Mouse (Mus musculus) regulatory T cell (primary cell): ENCODE data around the gene Ltc4s.

Experiments
- in situ Hi-C: fragments of 300-600 bp; cut with MboI, MseI; formaldehyde crosslinking; loops from one replicate; pipeline ENCODE4 v1.15.1; 2025; ENCODE audit warnings: high pct_unique_total_duplicates

The Ltc4s gene

DNA sequence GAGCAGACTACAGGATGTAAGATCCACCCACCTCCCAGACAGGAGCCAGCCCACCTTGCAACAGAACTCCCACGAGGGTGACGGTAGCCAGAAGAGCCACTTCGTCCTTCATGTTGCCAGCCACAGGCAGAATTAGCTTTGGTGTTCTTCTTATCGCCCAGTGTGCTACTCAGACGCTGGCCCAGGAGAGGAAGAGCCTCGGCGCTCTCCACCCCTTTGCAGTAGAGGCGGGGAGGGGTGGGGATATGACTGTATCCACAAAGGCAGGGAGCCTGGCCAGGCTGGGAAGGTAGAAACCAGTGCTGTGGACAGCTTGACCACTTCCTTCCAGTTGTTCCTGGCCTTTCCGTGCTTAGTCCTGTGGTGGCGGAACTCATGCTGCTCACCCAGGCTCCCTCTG, at the start of gene Ltc4s:
TSS of gene Ltc4s (minus strand) at position 293 of the 400 bp plus-strand sequence.
- in situ Hi-C loops = no loop called here

DNA sequence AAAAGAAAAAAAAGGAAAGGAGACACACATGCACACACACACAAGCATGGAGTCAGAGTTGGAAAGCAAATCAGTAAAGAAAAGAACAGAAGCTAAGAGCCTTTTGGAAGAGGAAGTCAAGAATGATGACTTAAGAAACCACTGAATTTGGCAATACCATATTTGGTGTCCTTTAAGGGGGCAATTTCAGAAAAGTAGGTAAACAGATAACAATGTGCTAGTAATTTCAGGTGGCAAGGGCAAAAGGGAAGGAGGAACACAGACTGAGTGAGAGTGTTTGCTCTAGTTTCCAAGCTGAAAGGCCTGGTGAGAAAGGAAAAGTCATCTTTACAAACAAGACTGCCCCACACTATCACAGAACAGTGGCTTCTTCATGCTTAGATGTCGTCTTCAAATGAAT, 48.0 kb upstream of the Ltc4s start:
- in situ Hi-C loops = no loop called here

- in situ Hi-C loops = no loop called here
Observed at GRCm38 (mm10) chr11:50285696-50286095, 47.3 kb upstream of the Ltc4s start.

DNA sequence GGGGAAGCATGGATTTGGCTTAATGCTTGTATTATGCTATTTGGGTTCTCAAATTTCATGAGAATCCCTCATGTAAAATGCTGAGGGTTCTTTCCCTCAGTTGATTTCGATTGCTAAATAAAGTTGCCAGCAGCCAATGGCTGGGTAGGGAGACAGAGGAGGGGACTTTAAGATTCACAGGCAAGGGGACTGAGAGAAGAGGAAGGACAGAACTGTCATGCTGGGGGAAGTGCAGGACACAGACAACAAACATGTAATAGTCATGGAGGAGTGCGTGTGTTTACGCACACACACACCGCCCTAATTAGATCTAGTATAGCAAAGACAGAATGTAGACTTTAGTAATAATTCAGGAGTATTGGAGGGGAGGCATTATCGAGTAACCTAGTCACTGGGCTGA, 46.8 kb upstream of the Ltc4s start:
- in situ Hi-C loops = no loop called here

GRCm38 (mm10) chr11:50280053-50280452, 41.6 kb upstream of the Ltc4s start:
- in situ Hi-C loops = no loop called here

DNA sequence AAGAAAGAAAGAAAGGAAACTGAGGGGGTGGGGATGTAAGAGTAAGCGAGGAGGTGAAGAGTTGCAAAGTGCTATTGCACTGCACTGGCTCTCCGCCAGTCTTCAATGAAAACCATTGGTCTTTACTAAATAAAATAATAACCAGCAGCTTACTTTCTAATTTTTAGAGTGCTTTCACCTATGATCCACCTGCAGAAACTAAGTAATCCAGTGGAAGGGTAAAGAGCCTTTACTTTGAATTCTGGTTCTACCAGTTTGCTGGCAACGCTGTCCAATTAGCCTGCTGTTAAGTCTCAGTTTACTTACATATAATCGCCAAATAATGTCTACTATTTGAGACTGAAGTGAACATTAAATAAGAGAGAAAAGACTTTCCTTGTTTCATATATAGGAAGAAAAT, 40.6 kb upstream of the Ltc4s start:
- in situ Hi-C loops = no loop called here

GRCm38 (mm10) chr11:50277706-50278105, 39.3 kb upstream of the Ltc4s start:
- in situ Hi-C loops = no loop called here

- in situ Hi-C loops = no loop called here
Observed at GRCm38 (mm10) chr11:50277025-50277424, 38.6 kb upstream of the Ltc4s start.

DNA sequence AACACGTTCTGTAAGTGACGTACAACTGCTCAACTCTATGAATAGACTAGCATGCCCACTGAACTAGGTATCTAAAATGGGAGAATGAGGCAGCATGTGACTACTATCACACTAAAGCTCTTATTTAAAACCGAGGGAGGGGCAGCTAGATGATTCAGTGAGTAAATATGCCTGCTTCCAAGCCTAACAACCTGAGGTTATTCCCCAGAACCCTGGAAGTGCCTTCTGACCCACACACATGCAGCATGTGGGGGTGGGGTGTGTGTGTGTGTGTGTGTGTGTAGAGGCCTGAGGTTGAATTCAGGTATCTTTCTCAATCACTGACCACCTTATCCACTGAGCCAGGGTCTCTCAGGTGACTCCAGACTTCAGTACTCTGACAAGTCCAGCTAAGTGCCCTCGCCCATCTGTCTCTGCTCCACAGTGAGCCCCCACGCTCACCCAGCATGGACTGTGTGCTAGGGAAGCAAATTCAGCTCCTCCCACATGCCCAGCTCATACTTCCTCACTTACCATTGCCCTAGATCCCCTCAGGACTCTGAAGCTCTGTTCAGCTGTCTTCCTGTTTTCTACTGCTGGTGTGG, 37.2 kb upstream of the Ltc4s start:
- in situ Hi-C loops = no loop called here

DNA sequence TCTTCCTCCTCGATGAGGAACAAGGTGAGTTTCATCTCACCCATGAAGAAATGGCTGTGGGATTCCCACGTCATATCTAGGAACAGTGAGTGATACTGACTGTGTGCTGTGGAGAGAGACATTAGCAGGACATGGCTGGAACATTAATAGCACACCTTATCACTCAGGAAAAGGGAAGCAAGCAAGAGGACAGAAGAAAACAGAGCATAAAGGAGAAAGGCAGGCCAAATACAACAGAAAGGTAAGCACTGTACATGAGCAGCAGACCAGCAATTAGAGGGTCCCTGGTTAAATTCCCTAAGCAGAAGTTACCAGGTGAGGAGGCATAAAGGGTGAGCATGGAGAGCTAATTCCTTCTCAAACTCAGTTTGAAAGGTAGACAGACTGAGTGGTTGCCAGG, 36.7 kb upstream of the Ltc4s start:
- in situ Hi-C loops = no loop called here

- in situ Hi-C loops = no loop called here
Observed at GRCm38 (mm10) chr11:50272819-50273218, 34.4 kb upstream of the Ltc4s start.

GRCm38 (mm10) chr11:50269885-50270284, 31.5 kb upstream of the Ltc4s start:
- in situ Hi-C loops = no loop called here

GRCm38 (mm10) chr11:50269163-50269562, 30.7 kb upstream of the Ltc4s start:
- in situ Hi-C loops = no loop called here

GRCm38 (mm10) chr11:50266997-50267396, 28.6 kb upstream of the Ltc4s start:
- in situ Hi-C loops = no loop called here

- in situ Hi-C loops = no loop called here
Observed at GRCm38 (mm10) chr11:50265931-50266330, 27.5 kb upstream of the Ltc4s start.

GRCm38 (mm10) chr11:50263198-50263597, 24.8 kb upstream of the Ltc4s start:
- in situ Hi-C loops = no loop called here

DNA sequence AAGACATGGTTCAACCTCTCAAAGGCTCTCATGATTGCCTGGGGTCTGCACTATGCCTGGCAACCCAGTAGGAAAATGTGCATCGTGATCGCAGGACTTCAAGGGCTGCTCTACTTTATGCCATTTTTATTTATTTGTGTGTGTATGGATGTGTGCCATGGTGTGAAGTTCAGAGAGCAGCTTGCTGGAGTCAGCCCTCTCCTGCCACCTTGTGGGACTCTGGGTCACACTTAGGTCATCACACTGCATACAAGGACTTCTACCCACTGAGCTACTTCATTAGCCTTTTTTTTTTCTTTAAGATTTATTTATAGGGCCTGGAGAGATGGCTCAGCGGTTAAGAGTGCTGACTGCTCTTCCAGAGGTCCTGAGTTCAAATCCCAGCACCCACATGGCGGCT, 23.6 kb upstream of the Ltc4s start:
- in situ Hi-C loops = no loop called here

DNA sequence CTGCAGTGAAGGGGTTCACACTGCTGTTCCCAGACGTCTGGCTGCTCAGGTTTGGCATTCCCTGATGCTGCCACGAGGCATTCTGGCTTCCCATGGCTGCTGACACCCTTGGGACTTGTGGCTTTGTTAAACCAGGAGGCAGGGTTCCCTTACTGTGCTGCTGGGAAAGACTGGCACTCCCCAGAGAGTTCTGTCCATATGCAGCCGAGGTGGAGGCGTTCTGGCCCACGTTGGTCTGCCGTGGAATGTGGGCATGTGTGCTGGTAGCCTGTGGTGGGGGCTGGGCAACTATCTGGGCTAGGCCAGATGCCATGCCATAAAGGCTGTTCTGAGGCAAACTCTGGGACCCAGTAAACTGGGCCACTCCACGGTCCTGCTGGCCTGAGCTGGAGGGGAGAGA, 19.9 kb upstream of the Ltc4s start:
- in situ Hi-C loops = no loop called here

DNA sequence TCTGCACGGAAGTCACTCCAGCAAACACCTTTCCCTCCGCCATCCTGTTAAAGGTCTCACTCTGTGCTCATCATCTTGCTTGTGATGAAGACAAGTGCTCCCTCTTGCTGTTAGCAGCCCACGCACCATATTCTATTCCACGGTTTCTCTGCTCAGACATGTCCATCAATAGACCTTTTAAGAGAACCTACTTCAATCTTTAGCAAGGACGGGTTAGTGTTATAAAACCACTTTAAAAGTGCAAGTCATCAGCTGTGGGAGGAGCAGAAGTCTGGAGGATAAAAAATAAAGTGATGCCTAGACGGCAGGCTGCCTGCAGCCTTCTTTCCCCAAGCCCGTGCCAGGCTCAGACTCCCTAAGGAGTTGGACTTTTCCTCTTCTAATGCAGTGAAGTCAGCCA, 18.2 kb upstream of the Ltc4s start:
- in situ Hi-C loops = no loop called here

DNA sequence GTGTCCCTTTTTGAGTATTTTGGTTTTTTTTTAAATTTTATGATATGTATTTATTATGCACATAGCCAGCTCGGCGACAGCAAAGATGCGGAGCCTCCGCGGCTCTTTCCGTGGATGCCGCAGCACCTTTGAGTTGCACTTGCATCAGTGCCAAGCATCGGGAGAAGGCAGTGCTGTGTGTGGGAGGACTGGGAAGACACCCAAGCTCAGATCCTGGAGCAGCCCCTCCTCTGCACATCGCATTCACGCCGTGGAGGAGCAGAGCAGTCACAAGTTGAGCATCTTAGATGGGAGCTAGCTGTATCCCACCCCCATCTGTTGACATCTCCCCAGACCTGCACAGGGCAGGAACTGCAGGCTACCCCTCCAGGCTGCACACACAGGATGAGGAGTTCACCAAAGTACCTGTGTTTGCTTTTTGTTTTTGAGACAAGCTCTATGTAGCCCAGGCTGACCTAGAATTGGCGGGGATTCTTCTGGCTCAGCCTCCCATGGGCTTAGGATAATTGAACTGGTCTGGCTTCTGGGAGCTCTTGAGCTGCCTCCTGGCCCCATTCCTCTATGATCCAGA, 15.7 kb upstream of the Ltc4s start:
- in situ Hi-C loops = no loop called here

- in situ Hi-C loops = no loop called here
Observed at GRCm38 (mm10) chr11:50253393-50253792, 15.0 kb upstream of the Ltc4s start.

DNA sequence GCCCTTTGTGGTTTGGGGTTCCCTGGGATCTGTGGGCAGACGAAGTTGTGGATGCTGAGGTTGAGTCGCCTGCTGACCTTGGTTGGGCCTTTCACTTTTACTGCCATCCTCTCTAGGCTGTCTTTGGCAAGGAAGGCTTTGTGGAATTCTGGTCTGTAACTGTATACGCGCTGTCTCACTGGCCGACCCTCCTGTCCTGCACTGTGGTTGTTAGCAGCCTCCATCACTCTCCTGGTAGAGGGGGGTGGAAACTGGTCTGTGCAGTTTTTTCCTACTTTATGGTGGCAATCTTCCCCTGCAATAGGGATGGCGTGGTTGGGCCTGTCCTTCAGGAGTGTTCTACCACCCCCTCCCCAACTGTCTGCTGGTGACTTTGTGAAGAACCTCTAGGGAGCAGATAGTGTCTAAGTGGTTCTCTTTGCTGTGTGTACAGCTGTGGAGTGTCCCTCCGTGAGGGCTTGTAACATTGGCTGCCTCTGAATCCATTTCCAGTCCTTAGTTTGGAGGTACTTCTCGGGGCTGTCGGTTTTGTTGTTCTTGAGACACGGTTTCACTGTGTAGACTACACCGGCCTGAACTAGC, 14.4 kb upstream of the Ltc4s start:
- in situ Hi-C loops = no loop called here

DNA sequence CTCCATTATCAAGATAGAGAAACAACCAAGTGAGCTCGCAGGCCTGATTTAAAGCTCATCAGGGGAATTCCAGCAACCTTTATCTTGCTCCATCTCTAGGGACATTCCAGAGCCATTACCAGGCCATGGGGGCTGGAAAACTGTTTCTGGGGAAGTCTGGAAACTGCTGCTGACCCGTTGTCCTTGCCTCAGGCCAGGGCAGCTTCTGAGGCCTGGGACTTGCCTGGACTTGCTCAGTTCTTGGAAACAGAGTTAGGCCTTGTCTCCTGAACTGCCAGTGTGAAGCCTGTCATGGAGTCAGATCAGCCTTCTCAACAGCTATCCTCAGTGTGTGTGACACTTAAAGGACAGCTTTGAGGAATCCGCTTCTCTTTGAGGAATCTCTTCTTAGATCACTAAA, 13.8 kb upstream of the Ltc4s start:
- in situ Hi-C loops = no loop called here
